ENCODE assay signal across 21 mouse cellular contexts in genomic region chr7:3502439-3502838, GRCm38 (mm10). TPM values are rescaled to one million over a fixed set of nuclear protein-coding genes. Genes with fewer than 3 reads are reported as not detected.
"Had no signal": no experiment of that assay in that cellular context is flagged by ENCODE, and none has a peak within 500 bp of the region (broad histone marks: within the 10 kb centered on the region; RNA-seq: fewer than 3 reads in every experiment).

TSS of gene Tarm1 (minus strand) at chr7:3502624.

- H3K9ac ChIP-seq: limb, embryonic 12.5 days; liver, embryonic 13.5 days; liver, postnatal 0 days; midbrain, embryonic 12.5 days; neural tube, embryonic 12.5 days had no signal

- H3K4me3 ChIP-seq: limb, embryonic 12.5 days; liver, embryonic 13.5 days; midbrain, embryonic 12.5 days; neural tube, embryonic 12.5 days had no signal

- H3K9me3 ChIP-seq: liver, embryonic 13.5 days; midbrain, embryonic 12.5 days; neural tube, embryonic 12.5 days had no signal

- H3K27ac ChIP-seq: limb, embryonic 12.5 days; liver, embryonic 13.5 days; midbrain, embryonic 12.5 days; neural tube, embryonic 12.5 days had no signal

- H3K4me2 ChIP-seq: limb, embryonic 12.5 days; liver, embryonic 13.5 days; midbrain, embryonic 12.5 days; neural tube, embryonic 12.5 days had no signal

- ATAC-seq: intestine, embryonic 16.5 days; liver, postnatal 0 days had no signal

- DNase-seq: kidney, adult 8-10 months; kidney, postnatal 25 days; layer of hippocampus, postnatal 36 days; liver; liver, embryonic 13.5 days; liver, postnatal 0 days; lung, postnatal 10 days; retina, postnatal 1 day; right cerebral cortex, postnatal 4 days; spleen, adult 18-20 months; thymus, adult 18-20 months; thymus, postnatal 25 days had no signal

- H3K4me1 ChIP-seq: limb, embryonic 12.5 days; liver, embryonic 13.5 days; midbrain, embryonic 12.5 days; neural tube, embryonic 12.5 days had no signal

- H3K27me3 ChIP-seq: limb, embryonic 12.5 days; liver, embryonic 13.5 days; midbrain, embryonic 12.5 days; neural tube, embryonic 12.5 days had no signal

- H3K36me3 ChIP-seq: limb, embryonic 12.5 days; liver, embryonic 13.5 days; midbrain, embryonic 12.5 days; neural tube, embryonic 12.5 days had no signal

RNA-seq across cellular contexts. Expression of gene Tarm1, which starts in this region (rescaled TPM):
- total RNA-seq: layer of hippocampus, postnatal 36 days; left cerebral cortex, adult 8-10 months; left cerebral cortex, postnatal 36 days; megakaryocyte-erythroid progenitor cell, adult 5-6 weeks had no signal
- polyA plus RNA-seq: intestine, embryonic 16.5 days; kidney, embryonic 16.5 days; limb, embryonic 12.5 days; midbrain, embryonic 12.5 days; neural tube, embryonic 12.5 days; stomach, embryonic 14.5 days had no signal
